Mouse (Mus musculus): ENCODE measurements at regions not wholly inside any gene's neighbourhood (a gene's known extent, or its start where the extent isn't known, plus 50 kb on each side); places are given as distances from the start of the nearest gene placed in this dataset.

DNA sequence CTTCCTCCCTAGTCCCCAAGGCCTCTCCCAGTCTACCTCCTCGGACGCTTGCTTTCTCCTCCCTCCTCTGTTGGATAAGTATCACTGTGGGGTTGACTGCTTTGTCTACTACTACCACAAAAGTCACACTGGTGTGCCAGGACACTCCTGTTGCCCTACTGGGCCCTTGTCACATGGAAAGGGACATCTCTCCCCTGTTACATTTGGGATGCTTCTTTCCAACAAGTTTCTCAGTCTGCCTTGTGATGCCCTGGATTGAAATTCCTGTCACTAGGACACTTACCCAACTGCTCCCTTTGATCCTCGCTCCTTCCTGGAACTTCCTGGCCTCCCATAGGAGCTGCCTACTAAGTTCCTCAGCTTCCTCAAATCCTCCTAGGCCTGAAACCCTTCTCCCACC lies 501.9 kb upstream of the Nox3 start:
- no peak for DNase-seq (ENCODE audit: low spot score in 2 of 2)

DNA sequence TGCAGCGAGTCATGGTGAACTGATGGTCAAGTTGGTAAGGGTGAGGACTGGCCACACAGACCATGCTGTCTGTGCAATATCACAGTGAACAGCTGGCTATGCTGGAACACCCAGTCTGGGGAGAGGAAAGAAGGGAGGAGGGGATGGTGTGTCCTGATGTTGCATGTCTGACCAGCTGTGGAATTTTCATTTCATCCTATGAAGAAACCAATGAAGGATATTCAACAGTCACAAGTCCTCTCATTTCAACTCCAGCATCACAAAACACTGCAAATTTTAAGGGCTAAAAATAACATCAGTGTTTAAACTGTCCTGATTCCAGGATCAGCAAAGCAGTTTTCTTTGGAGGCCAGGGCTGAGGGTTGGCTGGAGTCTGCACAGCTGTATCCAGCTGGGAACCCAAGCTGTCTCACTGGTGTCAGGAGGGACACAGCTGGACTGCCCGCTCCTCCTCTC lies 503.7 kb upstream of the Nox3 start:
- no peak for DNase-seq (ENCODE audit: low spot score in 2 of 2)

DNA sequence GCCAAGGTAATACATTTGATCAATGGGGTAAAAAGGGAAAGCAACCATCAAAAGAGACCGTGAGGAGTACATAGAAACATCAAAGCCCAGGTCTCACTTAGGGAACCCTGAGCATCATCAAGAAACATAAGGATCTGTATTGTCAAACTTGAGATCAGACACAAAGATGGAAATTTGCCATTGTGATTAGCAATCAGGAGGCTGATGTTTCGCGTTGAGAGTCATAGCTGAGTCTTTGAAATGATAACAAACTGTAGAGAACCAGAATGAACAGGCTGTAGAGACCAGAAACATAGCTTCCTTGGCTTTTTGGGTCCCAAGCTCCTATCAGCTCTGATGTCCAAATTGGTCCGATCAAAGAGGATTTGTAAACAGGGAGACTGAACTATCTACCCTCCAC lies 505.2 kb upstream of the Nox3 start:
- DNase-seq (ENCODE audit: low spot score in 2 of 2): no peak

DNA sequence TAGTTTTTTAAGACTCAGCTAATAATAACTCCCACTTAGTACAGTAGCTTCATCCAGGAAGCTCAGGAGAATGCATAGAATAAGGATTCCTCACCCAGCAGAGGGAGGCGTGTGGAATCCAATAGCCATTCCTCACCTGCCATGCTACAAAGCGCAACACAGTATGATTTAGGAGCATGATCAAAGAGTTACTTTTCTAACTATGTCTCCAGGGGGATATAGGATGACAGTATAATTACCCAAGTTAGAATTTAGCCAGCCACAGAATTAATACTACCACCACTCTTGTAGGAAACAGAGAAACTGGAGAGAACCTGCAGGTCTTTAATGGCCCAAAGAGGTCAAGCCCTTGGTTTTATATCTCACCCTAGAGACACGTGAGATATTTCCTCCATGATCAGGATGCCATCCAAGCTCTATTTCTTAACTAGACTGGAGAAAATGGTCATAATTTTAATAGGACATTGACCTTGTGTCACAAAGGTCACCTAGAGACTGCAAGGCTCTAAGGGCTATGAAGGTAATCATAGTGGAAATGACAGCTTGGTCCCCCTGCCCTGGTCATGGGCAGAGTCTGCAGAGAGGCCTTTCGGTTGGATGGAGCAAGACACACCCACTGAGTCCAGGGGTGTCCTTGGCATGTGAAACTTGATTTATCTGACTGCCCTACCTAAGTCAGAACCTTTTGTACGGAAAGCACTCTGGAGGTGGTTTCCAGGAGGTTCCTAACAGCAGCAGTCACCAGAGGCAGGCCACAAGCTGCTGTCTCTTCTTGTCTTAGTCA lies 512.3 kb upstream of the Nox3 start:
- DNase-seq (ENCODE audit: low spot score in 2 of 2): no peak

DNA sequence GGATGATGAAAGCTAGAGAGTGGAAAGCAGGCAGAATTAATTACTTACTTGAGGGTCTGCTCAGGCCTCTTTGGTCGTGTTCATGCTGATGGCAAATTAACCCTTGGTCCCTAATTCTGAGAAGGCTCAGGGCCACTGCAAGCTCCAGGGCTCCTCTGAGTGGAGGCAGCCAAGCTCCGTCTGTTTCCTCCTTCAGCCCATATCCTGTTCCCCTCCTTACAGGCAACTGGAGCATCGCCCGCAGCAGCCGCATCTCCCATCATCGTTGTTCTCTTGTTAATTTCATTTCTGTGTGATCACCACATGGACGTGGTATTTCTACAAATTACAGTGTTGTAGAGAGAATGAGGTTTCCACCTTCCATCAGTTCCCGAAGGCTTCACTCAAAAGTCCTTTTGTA lies 513.6 kb upstream of the Nox3 start:
- DNase-seq (ENCODE audit: low spot score in 2 of 2): no peak

DNA sequence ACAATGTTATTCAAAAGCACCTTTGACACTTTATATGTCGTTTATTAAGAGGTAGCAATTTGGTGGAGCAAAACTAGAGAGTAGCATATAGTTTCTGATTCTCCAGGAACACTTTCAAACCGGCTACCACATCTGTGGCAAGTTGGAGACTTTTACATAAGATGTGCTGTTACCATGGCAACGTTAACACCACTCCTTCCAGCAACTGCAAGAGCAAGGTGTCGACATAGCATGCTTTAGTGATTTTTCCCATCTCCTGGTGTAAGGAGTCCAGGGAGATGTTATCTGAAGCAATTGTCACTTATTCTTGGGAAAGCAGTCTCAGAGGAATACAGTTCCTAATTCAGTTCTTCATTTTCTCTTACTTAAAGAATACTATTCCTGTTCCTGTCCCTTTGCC lies 516.5 kb upstream of the Nox3 start:
- peak in 1 of 2 experiments; percentile 61 for DNase-seq (ENCODE audit: low spot score in 2 of 2)

DNA sequence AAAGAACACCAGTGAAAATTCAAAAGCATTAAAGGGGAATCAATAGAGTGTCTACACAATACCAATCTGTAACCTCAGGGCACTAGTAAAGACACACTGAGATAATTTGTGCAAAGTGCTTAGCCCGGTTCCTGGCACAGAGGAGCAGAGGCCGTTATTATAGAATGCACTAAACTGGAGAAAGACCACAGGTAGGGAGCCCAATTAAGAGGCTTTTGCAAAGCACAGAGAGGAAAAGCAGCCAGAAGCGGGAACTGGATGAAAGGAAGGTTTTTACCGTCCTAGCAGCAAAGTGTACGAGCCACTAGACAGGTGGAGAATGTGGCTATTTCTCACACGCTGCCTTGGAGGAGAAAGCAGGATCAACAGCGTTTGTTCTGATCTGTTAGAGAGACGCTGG lies 518.9 kb upstream of the Nox3 start:
- DNase-seq (ENCODE audit: low spot score in 2 of 2): no peak

DNA sequence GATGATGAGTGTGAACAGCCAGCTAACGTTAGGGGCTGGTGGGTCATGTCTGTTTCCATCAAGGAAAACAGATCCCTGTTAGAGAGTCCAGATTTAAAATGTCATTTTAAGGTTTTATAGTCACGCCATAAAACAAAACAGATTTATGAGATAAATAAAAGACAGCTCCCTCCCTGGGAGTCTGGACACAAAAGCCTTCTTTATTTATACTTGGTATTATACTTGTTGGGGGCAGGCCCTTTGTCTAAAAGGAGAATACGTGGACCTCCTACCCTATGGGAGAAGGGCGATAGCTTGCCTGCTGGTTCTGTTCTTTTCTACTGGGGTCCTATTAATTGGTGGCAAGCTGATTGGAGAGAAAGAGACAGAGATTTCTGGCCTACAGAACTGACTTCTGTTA lies 520.1 kb upstream of the Nox3 start:
- no peak for DNase-seq (ENCODE audit: low spot score in 2 of 2)

DNA sequence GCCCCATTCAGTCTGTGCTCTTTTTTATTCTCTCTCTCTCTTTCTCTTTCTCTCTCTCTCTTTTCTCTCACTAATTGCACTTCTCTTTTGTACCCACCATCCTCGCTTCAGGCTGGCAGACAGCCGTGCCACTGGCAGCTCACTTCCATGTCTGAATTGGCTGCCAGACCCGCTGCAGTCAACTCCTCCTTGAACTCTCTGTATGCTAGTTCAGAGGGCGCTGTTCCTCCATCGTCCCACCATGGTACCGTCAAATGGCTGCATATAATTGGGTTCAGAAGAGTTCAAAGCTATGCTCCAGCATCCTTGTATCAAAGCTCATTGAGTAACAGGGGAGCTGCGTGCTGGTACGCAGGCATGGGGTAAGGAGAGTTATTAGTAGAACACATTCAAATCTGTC lies 520.7 kb upstream of the Nox3 start:
- DNase-seq (ENCODE audit: low spot score in 2 of 2): no peak

DNA sequence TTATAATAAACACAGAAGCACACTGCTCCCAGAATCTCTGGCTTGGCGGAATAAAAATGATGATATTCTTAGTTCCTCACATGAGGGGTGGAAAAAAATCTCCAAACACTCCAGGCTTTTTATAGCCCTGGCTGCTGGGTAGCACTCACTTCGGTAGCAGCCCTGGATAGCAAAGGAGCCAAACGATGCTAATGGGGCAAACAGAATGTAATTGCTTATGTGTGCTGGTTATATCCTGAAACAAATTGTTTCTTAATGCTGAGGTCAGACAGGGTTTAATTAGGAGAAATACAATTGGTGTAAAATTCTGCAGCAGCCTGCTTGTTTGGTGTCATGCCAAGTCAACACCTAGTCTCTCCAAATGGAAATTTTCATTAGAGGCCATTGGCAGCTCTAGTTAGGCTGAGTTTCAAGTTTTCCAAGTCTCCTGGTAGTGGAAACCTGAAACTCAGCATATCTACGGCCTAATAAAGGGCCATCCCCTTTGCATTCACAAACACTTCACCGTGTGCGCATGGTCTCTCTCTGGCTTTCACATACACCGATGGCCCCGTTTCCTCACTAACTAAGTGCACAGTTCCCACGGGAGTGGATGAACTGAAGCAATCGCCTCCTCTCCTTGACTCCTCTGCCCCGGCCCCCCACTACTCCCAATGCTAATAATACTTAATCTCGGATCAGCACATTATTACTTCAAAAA lies 524.8 kb upstream of the Nox3 start:
- peak in 1 of 2 experiments; percentile 28 for DNase-seq (ENCODE audit: low spot score in 2 of 2)

DNA sequence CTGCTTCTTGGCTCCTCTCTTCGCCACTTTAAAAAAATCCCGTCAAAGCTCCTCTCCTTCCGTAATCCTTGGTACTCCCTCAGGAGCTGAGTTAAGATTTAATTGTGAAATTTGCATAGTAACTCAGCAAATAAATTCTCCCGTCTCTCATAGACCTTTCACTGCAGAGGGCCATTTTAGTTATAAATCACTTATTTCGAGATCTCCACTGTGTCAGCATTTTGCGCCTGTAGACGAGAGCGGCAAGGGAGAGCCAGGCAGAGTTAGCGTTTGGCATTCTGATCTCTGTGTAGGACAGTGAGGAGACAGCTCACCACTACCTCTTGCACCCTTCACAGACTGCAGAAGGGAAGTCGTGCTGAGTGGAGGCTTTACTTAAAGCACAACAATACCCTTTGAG lies 531.8 kb upstream of the Nox3 start:
- DNase-seq (ENCODE audit: low spot score in 2 of 2): no peak

DNA sequence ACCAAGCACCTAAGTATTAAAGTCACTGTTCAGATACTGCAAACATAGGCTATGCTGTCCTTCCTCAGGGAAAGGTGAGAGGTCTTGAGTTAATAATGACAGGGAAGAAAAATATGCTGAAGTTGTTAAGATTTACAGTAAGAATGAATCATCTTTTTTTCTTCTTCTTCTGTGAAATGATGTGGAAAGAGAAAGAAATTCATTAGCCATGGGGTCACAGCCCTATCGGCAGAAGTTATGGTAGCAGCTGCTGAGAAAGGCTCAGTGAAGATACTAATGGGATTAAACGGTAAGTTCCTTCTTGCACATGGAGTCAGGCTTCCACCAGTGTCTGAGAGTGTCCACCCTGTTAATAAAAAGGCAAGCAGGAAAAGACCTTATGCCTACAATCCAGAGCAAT lies 533.9 kb upstream of the Nox3 start:
- no peak for DNase-seq (ENCODE audit: low spot score in 2 of 2)

DNA sequence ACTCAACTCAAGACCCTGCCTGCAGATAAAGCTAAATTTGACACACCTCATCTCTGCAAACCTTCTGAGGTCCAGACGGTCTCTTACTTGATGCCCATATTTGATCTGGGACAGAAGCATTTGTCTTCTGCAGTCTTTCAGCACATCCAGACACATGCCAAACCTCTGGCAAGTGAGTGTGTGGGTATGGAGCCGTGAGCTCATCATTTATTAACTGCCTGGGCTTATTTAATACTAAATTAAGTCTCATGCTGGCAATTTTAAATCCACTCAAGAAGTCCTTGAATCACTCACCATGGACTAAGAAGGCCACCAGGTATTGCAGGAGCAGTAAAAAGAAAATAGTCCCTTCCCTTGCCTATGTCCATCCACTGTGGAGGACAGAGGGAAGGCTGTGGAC lies 554.4 kb upstream of the Nox3 start:
- no peak for DNase-seq (ENCODE audit: low spot score in 2 of 2)

DNA sequence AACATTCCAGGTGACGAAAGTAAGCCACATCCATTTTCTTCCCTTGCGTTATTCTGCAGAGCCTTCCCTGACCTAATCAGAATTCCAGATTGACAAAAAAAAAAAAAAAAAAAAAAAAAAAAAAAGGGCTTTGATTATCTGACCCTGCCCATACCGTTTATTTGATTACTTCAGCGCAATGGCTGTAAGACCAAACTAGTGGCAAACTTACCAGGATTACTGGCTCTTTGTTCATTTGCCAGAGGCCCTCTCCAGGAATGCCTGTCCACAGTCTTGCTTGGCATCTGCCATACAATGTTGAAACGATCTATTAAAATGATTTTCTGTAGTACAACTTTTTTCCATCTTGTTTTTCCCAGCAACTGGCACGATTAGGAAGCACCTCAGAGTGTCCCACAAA lies 569.4 kb upstream of the Nox3 start:
- no peak for DNase-seq (ENCODE audit: low spot score in 2 of 2)

DNA sequence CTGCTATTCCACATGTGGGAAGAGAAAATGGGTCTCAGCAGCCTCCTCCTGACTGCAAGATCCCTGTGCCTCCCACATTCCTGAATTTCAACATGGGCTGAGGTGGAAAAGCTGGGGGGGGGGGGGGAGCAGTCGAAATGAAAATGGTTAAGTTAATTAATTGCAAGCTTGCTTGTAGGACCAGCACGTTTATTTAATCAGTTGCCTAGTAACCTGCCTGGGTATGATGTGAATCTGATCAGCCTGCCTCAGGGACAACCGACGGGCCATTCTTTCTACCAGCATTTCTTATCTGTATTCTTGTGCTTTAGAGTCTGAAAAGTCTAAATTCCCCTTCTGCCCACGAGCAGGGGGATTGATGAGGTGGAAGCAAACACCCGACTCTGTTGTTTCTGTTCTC lies 569.9 kb upstream of the Nox3 start:
- DNase-seq (ENCODE audit: low spot score in 2 of 2): no peak

DNA sequence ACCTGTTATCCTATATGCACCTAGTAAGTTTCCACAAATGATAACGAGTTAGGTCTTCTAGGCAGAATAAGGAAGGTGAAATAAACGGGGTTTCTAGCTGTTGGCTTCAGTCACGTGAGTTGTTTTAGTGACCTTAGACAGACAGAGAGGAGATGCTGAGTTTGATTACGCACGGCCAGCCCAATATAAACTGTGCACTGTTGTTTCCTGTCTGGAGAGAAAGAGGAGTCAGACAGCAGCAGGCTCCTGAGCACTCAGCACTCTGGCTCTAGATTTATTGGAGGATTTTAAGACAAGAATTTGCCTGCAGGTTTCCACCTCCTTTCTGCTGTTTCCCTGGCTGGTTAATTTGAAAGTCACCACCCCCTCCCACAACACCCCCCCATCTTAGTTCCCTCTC lies 570.4 kb upstream of the Nox3 start:
- DNase-seq (ENCODE audit: low spot score in 2 of 2): no peak

DNA sequence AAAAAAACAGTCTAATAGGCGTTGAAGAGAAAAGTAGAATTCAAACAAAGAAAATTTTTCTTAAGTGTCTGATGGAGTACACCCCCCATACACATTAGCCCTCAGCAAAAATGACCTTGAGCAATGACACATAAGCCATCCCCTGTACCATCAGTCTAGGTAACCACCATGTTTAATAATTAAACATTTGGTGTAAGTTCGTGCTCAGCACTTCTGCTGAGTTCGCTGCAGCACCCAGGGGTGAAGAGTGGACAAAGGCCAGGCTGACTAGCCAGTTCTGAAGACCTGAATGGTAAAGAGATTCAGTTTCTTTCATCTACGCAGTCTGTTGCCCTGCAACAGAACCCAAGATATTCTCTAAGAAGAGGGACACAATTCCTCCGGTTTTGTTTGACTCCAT lies 572.3 kb upstream of the Nox3 start:
- no peak for DNase-seq (ENCODE audit: low spot score in 2 of 2)

DNA sequence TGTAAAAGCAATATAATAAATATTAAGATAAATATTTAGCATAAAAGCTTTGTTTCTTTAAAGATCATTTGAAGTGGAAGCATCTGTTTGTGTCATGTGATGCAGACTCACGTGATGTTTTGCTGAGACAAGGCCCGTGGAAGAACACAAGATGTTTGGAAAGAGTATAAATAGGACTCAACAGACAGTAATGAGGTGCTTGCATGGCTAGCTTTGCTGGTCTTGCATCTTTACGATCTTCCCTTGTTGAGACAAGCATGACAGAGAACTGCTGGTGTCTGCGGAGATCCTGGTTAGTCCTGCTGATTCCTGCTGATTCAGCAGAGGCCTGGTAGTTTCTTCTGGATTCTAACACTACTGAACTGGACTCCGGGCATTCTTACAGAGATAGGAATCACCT lies 576.4 kb upstream of the Nox3 start:
- no peak for DNase-seq (ENCODE audit: low spot score in 2 of 2)

DNA sequence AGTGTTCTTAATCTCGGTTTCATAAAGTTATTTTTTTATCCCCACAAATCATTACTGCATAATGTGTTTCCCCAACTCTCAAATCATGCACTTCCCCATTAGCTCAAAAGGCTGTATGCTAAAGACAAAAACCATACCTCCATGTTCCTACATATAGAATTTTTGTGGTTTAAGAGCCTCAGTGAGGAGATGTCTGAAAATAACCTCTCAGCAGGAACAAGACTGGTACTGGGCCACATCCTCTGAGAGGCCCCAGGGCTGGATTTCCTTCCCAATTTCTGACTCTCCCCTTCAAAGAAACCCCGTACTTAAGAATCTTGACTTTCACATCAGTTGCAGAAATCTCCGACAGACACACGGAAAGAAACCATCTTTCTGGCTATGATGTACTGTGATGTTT lies 580.7 kb upstream of the Nox3 start:
- DNase-seq (ENCODE audit: low spot score in 2 of 2): no peak

DNA sequence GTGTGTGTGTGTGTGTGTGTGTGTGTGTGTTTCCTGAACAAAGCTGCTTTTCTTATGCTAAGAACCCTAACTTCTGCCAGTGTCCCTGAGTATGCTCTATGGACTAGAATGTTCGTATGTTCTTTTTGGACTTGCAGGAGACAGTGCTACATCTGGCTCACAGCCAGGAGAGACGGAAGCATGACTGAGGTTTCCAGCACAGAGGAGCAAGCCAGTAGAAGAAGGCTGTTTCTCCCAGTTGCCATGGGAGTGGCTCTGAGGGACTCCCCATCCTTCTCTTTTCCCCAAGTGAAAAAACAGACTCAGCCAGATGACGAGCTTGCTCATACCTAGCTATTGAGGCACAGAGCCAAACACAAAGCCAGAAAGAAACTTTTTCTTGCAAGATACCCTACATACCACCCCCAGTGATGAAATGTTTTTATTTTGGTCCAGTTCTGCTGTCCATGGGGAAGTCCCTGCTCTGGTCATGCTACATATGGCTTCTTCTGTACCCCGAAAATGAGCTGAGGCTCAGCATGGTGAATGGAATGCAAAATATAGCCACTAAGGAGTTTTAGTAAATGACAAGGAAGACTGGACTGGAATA lies 582.3 kb upstream of the Nox3 start:
- peak in 1 of 2 experiments; percentile 24 for DNase-seq (ENCODE audit: low spot score in 2 of 2)

DNA sequence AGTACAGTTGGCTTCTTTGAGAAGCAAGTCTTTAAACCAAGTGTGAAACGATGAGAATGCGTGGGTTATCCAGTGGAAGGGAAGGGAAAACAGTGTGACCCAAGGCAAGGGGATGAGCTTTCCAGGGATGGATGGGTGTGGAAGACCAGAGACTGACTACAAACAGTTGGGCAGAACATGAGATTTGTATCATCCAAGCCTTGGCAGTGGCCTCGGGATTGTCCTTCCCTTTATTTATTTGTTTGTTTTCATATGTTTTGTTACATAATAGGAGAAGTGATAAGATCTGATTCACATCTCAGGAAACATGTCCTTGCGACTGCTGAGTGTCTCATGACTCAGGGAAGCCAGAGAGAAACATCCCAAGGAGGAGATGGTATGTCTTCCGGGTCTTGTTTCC lies 585.4 kb upstream of the Nox3 start:
- no peak for DNase-seq (ENCODE audit: low spot score in 2 of 2)

DNA sequence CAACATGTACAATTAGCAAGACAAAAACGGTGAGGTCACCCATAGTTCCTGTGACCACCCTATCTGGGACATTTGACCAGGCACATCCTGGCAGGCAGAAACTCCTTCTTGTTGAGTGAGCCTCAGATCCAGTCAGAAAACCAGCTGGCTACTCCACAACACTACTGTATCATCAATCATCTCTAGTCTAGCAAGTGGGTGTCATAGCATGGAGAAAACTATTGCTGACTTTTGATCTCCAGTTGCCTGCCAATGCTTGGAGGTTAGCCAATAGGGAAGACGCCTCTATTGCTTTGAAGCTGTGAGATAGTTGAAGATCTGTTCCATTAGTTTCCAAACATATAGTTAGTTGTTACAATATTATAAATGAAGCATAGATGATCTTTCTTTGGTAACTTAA lies 595.4 kb upstream of the Nox3 start:
- no peak for DNase-seq (ENCODE audit: low spot score in 2 of 2)

Measured in left cerebral cortex, adult 8-10 months (tissue).